Mouse (Mus musculus) cerebellum, postnatal 36 days (tissue): ENCODE measurements around the gene Kank1.

Experiments
- DNase-seq, 2 experiments: peaks; one replicate each; pipeline ENCODE4 v3.0.0; 2021 to 2022; ENCODE audit warnings: mixed read lengths in 2 of 2

Gene Kank1

GRCm38 (mm10) chr19:25372794-25373193 lies 136.0 kb downstream of the Kank1 start:
- DNase-seq, result no peak

DNA sequence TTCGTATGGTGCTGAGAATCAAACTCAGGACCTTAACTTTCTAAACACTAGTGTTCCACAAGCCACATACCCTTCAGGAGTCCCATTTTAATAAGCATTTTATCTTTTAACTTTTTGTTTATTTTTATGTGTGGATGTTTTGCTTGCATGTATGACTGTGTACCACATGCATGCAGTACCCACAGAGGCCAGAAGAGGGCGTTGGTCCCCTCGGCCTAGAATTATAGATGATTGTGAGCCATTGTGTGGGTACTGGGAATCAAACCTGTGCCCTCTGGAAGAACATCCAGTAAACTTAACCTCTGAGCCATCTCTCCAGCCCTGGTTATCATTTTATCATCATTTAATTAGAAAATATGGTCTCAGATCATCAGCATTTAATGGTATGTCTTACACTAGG lies 136.8 kb downstream of the Kank1 start:
- DNase-seq, result no peak

GRCm38 (mm10) chr19:25374191-25374590 lies 137.4 kb downstream of the Kank1 start:
- DNase-seq, result no peak

DNA sequence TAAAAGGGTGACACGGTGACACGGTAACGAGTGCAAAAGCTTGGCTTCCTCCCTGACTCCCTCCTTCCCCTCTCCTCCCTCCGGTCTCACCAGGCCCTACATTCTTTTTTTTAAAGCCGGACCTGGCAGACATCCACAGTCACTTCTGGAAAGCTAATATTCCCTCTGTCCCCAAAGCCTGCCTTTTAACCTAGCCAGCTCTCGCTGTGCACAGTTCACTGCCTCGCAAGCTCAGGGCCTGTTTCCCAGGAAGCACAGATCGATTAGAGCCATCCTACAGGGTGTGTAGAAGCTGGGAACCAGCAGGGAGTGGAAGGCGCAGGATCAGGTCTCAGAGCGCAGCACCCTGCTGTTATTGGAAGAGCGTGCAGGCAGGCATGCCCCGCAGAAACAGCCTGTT lies 138.2 kb downstream of the Kank1 start:
- DNase-seq, result peak; percentile 22 to 37

DNA sequence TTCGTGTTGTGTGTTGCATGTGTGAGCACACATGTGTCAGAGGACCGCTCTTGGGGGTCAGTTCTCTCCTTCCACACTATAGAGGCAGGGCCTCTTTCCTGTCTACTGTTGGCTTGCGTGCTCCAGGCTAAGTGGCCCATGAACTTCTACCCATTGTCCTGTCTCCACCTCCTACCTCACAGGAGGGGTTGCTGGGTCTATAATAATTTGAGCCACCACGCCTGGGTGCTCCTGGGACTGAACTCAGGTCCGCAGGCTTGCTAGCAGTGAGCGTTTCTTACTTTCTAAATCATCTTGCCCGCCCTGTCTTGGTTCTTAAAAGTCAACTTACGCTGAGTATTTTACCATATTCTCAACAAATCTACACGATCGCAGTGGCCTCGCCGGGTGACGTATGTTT lies 140.1 kb downstream of the Kank1 start:
- DNase-seq, result no peak

- no peak for DNase-seq
Observed at GRCm38 (mm10) chr19:25380675-25381074, 143.9 kb downstream of the Kank1 start.

GRCm38 (mm10) chr19:25381972-25382371 lies 145.2 kb downstream of the Kank1 start:
- DNase-seq, result no peak

GRCm38 (mm10) chr19:25382494-25382893 lies 145.7 kb downstream of the Kank1 start:
- DNase-seq, result no peak

GRCm38 (mm10) chr19:25383386-25384146 lies 146.8 kb downstream of the Kank1 start:
- DNase-seq, result no peak

- no peak for DNase-seq
Observed at GRCm38 (mm10) chr19:25385981-25386380, 149.2 kb downstream of the Kank1 start.

DNA sequence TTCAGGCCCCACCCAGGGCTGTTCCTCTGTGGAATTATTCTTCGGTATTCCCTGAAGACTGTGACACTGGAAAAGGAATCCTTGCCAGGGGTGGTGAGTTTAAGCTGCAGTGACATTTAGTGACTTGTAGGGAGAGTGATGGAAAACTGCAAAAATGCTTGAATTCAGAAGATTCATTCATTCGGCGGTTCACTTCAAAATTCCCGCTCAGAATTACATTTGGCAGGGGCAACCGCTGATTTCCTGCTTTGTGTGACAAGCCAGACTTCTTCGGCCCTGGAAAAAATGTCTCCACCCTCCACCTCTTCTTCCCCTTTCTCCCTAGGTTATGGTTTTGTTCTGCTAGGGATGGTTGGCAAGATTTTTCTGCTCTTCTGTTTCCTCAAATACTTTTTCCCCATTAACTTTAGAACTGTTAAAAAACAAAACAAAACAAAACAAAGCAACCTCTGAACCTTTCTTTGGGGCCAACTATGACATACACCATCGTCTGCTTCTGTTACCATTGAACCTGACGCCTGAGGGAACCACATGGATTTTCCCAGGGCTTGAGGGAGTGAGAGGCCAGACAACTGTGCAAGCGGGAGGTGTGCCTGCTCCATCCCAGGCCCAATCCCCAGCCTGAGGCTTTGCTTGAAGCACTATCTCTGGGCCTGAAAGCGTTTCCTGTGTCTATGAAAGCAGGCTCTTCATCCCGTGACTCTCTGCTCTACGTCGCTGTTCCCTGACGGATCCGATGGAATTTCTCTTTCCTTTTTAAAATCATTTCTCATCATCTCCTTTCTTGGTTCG lies 150.1 kb downstream of the Kank1 start:
- DNase-seq, result no peak

- no peak for DNase-seq
Observed at GRCm38 (mm10) chr19:25387902-25388301, 151.1 kb downstream of the Kank1 start.

- no peak for DNase-seq
Observed at GRCm38 (mm10) chr19:25392135-25392534, 155.4 kb downstream of the Kank1 start.

- DNase-seq, result no peak
Observed at GRCm38 (mm10) chr19:25395035-25395434, 158.3 kb downstream of the Kank1 start.

DNA sequence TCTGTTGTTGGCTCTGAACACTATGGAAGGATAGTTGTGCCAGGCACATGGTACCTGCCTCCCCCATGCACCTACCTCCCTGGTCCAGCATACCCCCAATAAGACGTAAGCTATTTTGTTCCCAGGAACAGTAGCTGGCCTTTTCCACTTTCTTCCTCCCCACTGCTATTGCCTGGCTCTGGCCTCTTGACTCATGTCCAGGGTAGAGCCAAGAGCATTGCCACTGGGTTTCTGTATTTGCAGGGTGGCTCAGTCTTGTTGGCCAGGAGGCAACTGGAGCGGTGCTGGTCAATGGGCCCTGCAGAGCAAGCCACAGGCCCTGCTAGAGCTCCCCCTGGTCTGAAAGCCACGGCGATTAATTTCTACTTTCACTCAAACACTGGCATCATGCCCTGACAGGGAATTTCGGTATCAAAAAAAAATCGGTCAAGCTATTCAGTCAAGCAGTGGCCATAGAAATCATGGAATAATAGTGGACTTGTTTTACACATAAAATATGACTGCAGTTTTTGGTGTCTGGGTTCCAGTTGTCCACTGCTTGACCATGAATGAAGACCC lies 160.0 kb downstream of the Kank1 start:
- DNase-seq, result no peak

- no peak for DNase-seq
Observed at GRCm38 (mm10) chr19:25399511-25400211, 162.9 kb downstream of the Kank1 start.

- no peak for DNase-seq
Observed at GRCm38 (mm10) chr19:25400212-25400913, 163.6 kb downstream of the Kank1 start.

GRCm38 (mm10) chr19:25401521-25401920 lies 164.7 kb downstream of the Kank1 start:
- DNase-seq, result no peak

DNA sequence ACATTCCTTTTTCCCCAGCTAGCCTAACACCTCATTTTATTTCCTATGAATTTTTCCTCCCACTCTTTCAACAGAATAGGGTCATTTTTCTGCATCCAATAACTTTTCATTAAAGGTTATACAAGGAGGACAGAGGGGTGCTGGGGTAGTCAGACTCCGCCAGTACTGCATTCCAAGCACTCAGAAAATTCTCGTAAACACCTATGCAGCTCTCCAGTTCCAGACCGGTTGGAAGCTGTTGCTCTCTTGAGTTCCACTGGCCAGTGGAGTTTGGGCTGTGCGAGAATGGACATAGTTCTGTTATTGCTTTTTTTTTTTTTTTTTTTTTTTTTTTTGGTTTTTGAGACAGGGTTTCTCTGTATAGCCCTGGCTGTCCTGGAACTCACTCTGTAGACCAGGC lies 167.4 kb downstream of the Kank1 start:
- DNase-seq, result no peak

- no peak for DNase-seq
Observed at GRCm38 (mm10) chr19:25405987-25406386, 169.2 kb downstream of the Kank1 start.

- peak; percentile 25 to 48 for DNase-seq
Observed at GRCm38 (mm10) chr19:25406481-25407184, 169.9 kb downstream of the Kank1 start.
